Mouse (Mus musculus): ENCODE data around the gene Bcl2l10.

GRCm38 (mm10) chr9:75304286-75304685 is 43.3 kb upstream of the Bcl2l10 start:
- TF ChIP-seq CTCF (IDR thresholded peaks at IDR 0.05; ENCODE audit: low read depth) (no peak), EP300 (IDR thresholded peaks at IDR 0.05; ENCODE audit: low read depth) (no peak)
